Mouse (Mus musculus) heart, postnatal 0 days (tissue): ENCODE results near the gene Epo.

Experiments
- CTCF ChIP-seq: IDR thresholded peaks from 2 replicates; pipeline ENCODE4 v1.5.1; 2016; ENCODE audit warnings: antibody characterized with exemption, control low read depth, low read depth
- EP300 ChIP-seq: IDR thresholded peaks from 2 replicates; pipeline ENCODE4 v1.6.1; 2016; ENCODE audit warnings: antibody characterized with exemption, low read depth

DNA sequence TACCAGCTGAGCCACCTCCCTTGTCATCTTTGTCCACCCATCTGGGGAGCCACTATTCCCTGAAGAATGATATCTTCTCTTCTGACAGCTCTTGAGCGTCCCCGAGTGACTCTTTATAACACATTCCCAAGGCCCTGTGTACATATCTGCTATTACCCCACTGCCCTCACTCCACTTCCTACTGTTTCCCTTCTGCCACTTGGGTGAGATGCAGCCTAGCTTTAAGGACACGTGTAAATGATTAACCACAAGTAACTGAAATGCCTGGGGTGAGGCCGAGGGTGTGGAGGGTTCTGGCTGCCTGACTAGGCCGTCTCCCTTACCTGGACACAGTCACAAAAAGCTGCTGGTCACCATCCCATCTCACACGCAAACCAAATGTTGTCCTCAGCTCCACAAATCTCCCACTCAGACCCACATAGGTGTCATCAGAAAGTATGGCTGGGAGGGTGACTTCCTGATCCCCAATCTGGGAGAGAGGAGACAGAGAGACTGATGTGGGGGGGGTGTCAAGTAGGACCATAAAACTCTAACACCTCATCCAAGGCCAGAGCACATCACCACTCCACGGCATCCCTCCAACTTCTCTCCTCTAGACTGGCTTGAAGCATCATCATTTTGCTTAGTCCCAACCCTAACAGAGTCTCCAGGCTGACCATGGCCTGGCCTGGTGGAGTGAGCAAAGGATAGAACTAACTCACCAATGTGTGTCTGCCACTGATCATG, 77.0 kb downstream of the Epo start:
- TF ChIP-seq CTCF (no peak), EP300 (no peak)
